Mouse (Mus musculus) heart, embryonic 13.5 days (tissue): ENCODE data around the gene Arl15. TPM values are rescaled to one million over a fixed set of nuclear protein-coding genes. Genes with fewer than 3 reads are reported as not detected.

Experiments
- ATAC-seq: fragments of 200-750 bp; cut with Nextera tagmentation; 2 replicates; pipeline ENCODE4 v1.8.0; 2017; ENCODE audit warnings: moderate TSS enrichment; ENCODE audit not compliant: insufficient number of reproducible peaks, low FRiP score, low TSS enrichment; ENCODE audit errors: extremely low read depth
- H3K27ac ChIP-seq: fragments of 300-500 bp; sonication (generic); replicated peaks from 2 replicates; pipeline ENCODE4 v1.5.1; 2015; ENCODE audit warnings: moderate library complexity, mild to moderate bottlenecking, inconsistent platforms
- H3K27me3 ChIP-seq: fragments of 300-500 bp; sonication (generic); replicated peaks from 2 replicates; pipeline ENCODE4 v1.6.1; 2015; ENCODE audit warnings: mild to moderate bottlenecking, inconsistent platforms
- H3K36me3 ChIP-seq: fragments of 300-500 bp; sonication (generic); 2 replicates; pipeline ENCODE4 v1.6.1; 2015; ENCODE audit warnings: mild to moderate bottlenecking, inconsistent platforms
- H3K4me1 ChIP-seq: fragments of 300-500 bp; sonication (generic); 2 replicates; pipeline ENCODE4 v1.6.1; 2015; ENCODE audit warnings: inconsistent platforms
- H3K4me2 ChIP-seq: fragments of 300-500 bp; sonication (generic); 2 replicates; pipeline ENCODE4 v1.6.1; 2015; ENCODE audit warnings: inconsistent platforms, mild to moderate bottlenecking, moderate library complexity
- H3K4me3 ChIP-seq: fragments of 300-500 bp; sonication (generic); 2 replicates; pipeline ENCODE4 v1.5.1; 2015; ENCODE audit warnings: moderate library complexity, mild to moderate bottlenecking, inconsistent platforms
- H3K9ac ChIP-seq: fragments of 300-500 bp; sonication (generic); 2 replicates; pipeline ENCODE4 v1.6.1; 2015; ENCODE audit warnings: inconsistent platforms, mild to moderate bottlenecking, moderate library complexity
- H3K9me3 ChIP-seq: fragments of 300-500 bp; sonication (generic); 2 replicates; pipeline ENCODE4 v1.6.1; 2016; ENCODE audit warnings: inconsistent platforms
- WGBS: fragments of 180-500 bp; shearing (Covaris S2); methylation state at CpG from one replicate; pipeline ENCODE4 v1.1.7; 2015; ENCODE audit warnings: mixed read lengths; 5-methylcytosine and 5-hydroxymethylcytosine counted together
- polyA plus RNA-seq: library from polyadenylated mRNA; unstranded; fragments of >200 nt; fragmentation: Nextera tagmentation; extraction: Ambion mirVana; gene quantifications from 2 replicates; pipeline ENCODE4 v1.2.1, GENCODE M21; 2015

Arl15 gene
- polyA plus RNA-seq, 1 experiment from 2014 or later = 6.1 TPM

DNA sequence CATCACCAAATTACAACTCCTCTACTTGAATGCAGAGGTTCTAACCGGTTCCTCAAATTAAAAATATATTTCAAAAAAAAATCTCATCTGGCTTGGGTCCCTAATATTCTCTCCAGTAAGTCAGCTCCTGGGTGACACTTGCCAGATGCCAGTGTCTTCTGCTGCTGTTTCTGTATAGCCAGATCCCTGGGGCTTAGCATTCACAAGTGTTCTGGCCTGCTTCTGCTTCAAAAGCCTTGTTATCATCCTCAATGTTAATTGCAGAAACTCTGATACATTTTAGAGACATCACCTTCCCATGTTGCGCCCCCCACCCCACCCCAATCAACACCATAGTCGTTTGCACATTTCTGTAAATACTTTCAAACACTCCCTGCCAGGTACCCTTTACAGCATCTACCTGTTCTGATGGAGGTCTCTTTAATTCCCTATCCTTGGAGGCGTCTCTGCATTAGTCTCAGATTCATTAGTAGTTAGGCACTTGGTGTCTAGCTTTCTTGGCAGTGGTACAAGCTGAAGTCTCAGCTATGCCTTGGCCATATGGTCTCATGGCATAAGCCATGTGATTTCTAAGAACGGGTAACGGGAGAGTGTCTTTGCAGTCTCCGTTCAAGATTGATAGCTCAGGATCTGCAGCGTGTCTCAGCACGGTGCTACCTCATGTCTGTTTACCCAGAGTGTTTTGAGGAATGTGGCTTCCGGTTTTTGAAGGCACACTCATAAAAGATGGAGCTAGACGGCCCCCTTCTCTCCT is 336.4 kb downstream of the Arl15 start:
- no peaks in the 10 kb centered on the region for H3K9me3 ChIP-seq
- H3K36me3 ChIP-seq = 0 out of 2 replicates have a peak, but pooled peaks cover 2% of the 10 kb centered on the region
- H3K4me1 ChIP-seq = peaks cover 17% of the 10 kb centered on the region
- no peak overlapping the region for H3K4me2 ChIP-seq
- WGBS = 63% methylated on average over 11 of the region's 11 CpGs
- no peak overlapping the region for H3K27ac ChIP-seq
- H3K9ac ChIP-seq = no peak overlapping the region
- no peak overlapping the region for H3K4me3 ChIP-seq
- ATAC-seq = no peak
- H3K27me3 ChIP-seq = no peaks in the 10 kb centered on the region

DNA sequence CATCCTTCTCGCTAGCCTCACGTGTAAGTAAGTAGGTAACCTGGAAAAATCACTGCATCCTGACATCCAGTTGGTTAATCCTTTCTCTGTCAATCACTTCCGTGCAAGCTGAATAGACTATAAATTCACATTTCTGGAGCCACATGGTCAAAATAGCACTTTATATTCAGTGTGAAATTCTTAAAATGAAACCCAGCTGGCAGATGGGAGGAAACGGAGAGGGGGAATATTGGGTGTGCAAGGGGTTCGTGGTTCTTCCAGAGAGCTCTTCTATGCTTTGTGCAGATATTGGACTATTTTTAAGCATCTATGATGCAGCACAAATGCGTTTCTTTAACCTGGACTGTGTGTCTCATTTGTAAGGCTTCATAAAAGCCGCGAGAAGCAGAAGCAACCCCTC is 344.6 kb downstream of the Arl15 start:
- Histone ChIP-seq H3K27ac (no peak overlapping the region), H3K27me3 (no peaks in the 10 kb centered on the region), H3K9me3 (no peaks in the 10 kb centered on the region), H3K9ac (no peak overlapping the region), H3K4me2 (no peak overlapping the region), H3K36me3 (no peaks in the 10 kb centered on the region), H3K4me1 (0 out of 2 replicates have a peak, but pooled peaks cover 5% of the 10 kb centered on the region), H3K4me3 (no peak overlapping the region)
- 81% methylated on average over 8 of the region's 8 CpGs for WGBS
- ATAC-seq = no peak

DNA sequence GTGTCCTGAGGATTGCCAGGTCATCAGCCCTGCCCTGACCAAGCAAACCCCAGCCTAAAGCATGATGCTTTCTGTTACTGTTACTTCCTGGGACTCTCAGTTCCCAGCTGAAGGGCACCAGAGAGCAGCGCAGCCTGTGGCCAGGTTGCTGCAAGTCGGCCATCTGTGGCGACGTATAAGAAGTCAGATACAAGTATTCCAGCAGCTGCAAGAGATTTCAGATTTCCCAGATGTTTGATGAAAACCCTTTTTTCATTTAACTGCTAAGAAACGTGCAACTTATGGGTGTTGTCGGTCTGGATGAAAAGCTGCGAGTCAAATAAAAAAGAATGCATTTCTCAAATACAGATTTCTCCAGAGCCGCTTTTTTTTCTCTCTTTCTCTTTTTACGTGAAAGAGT is 345.3 kb downstream of the Arl15 start:
- no peak for ATAC-seq
- Histone ChIP-seq H3K9me3 (no peaks in the 10 kb centered on the region), H3K4me3 (no peak overlapping the region), H3K27ac (no peak overlapping the region), H3K36me3 (no peaks in the 10 kb centered on the region), H3K9ac (no peak overlapping the region), H3K4me1 (peaks cover 11% of the 10 kb centered on the region; the same call in 1 of the 2 replicates), H3K4me2 (no peak overlapping the region), H3K27me3 (no peaks in the 10 kb centered on the region)
- WGBS = 76% methylated on average over 9 of the region's 9 CpGs

DNA sequence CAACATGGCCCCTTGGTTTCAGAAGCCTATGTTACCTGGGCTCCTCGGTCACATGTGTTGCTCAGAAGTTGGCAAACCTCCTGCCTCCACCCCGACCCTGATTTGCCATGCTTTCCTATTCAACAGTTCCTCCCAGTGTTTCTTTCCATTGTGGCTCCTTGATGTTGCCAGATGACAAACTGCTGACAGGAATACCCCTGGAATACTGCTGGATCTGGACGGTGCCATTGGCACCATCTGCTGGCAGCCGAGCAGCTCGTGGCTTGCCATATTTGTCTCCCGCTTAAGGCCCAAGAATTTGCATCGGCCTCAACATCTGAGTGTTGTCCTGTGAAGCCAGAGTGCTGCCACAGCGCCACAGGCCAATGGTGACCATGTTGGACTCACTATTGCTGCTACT is 348.5 kb downstream of the Arl15 start:
- 71% methylated on average over 8 of the region's 8 CpGs for WGBS
- Histone ChIP-seq H3K36me3 (no peaks in the 10 kb centered on the region), H3K9me3 (no peaks in the 10 kb centered on the region), H3K27ac (no peak overlapping the region), H3K4me3 (no peak overlapping the region), H3K9ac (no peak overlapping the region), H3K27me3 (no peaks in the 10 kb centered on the region), H3K4me2 (no peak overlapping the region), H3K4me1 (peaks cover 11% of the 10 kb centered on the region; the same call in 1 of the 2 replicates)
- ATAC-seq = no peak

DNA sequence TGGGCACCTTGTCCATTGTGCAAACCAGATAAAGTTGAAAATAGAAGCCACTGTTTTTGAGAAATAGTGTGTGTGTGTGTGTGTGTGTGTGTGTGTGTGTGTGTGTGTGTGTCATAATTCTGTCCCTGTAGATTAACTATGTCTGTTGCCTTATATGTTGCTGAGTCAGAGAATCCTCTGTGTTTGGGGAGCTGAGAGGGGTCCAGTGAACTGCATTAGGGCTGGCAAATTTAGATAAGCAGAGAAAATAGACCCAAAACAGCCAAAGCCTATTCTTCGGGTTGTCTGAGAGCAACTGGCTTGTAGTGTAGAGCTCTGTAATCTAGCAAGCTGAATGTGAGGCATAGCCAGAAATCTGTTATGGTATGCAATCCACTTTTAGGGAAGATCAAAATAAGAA is 348.9 kb downstream of the Arl15 start:
- no peaks in the 10 kb centered on the region for H3K27me3 ChIP-seq
- H3K4me1 ChIP-seq = peaks cover 11% of the 10 kb centered on the region; the same call in 1 of the 2 replicates
- no peak for ATAC-seq
- H3K27ac ChIP-seq = no peak overlapping the region
- no peaks in the 10 kb centered on the region for H3K9me3 ChIP-seq
- H3K9ac ChIP-seq = no peak overlapping the region
- 66% methylated on average over 1 of the region's 1 CpGs for WGBS
- no peak overlapping the region for H3K4me3 ChIP-seq
- H3K36me3 ChIP-seq = no peaks in the 10 kb centered on the region
- no peak overlapping the region for H3K4me2 ChIP-seq

DNA sequence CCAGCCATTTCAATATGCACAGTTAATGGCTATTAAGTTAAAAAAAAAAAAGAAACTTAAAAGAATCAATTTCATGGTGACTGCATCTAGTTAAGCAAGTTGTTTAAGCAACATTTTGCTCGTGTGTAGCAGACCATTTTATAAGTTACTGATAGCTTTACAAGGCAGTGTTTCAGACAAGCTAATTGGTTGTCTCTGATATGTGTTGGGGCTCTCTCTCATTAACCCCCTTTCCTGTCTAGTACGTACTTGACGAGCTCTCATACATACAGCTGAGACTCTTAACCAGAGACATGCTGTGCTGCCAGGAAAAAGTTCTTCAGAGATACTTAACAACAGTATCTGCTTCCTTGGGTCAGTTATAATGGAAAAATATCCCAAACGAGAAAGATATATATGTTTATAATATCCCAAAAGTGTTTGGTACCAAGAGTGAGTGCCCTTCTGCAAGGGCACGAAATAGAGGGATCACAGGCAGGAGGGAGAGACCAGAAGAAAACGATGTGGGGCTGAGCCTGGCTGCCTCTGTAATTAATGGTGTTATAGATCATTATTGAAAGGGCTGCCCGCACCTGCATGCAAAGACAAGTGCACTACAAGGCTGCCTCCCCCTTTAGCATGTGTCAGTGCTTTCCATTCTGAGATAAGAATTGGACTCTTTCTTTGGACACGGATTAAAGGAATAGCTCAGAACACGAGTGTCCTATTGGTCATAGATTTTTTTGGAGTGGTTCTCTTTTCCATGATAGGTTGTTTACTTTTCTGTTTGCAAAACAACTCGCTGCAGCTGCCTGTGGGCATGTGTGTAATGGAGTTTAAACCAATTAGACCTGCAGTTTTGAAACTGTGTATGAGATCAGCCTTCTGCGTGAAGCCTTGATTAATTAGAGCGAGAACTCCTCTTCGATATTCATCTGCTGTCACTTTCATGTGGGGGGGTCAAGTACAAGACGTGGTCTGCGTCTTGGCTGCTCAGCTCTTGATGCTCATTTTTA is 350.0 kb downstream of the Arl15 start:
- ATAC-seq = no peak
- no peak overlapping the region for H3K4me2 ChIP-seq
- H3K27ac ChIP-seq = no peak overlapping the region
- no peaks in the 10 kb centered on the region for H3K9me3 ChIP-seq
- peaks cover 13% of the 10 kb centered on the region; the same call in 1 of the 2 replicates for H3K4me1 ChIP-seq
- WGBS = 70% methylated on average over 15 of the region's 15 CpGs
- H3K4me3 ChIP-seq = no peak overlapping the region
- no peaks in the 10 kb centered on the region for H3K36me3 ChIP-seq
- no peak overlapping the region for H3K9ac ChIP-seq
- H3K27me3 ChIP-seq = no peaks in the 10 kb centered on the region

DNA sequence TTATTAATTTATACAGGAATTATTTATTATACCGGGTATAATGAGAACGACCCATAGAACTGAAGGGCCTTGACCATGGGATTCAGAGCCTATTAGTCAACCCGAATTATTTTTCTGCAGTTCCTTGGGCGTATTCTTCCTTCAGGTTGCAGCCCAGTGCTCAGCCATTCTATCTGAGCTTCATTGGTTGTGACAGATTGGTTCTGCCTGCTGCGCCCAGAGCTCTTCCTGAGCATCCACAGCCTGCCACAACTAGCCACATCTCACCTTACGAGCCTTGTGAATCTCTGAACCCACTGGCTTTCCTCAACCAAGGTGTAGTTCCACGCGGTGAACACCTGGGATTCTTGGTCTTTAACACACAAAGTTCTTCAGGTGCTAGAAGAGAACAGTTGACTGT is 350.9 kb downstream of the Arl15 start:
- H3K27ac ChIP-seq = no peak overlapping the region
- no peak overlapping the region for H3K4me3 ChIP-seq
- H3K4me2 ChIP-seq = no peak overlapping the region
- H3K9me3 ChIP-seq = no peaks in the 10 kb centered on the region
- H3K9ac ChIP-seq = no peak overlapping the region
- peaks cover 14% of the 10 kb centered on the region; the same call in 1 of the 2 replicates for H3K4me1 ChIP-seq
- no peaks in the 10 kb centered on the region for H3K36me3 ChIP-seq
- H3K27me3 ChIP-seq = no peaks in the 10 kb centered on the region
- ATAC-seq = no peak
- WGBS = 89% methylated on average over 8 of the region's 8 CpGs

DNA sequence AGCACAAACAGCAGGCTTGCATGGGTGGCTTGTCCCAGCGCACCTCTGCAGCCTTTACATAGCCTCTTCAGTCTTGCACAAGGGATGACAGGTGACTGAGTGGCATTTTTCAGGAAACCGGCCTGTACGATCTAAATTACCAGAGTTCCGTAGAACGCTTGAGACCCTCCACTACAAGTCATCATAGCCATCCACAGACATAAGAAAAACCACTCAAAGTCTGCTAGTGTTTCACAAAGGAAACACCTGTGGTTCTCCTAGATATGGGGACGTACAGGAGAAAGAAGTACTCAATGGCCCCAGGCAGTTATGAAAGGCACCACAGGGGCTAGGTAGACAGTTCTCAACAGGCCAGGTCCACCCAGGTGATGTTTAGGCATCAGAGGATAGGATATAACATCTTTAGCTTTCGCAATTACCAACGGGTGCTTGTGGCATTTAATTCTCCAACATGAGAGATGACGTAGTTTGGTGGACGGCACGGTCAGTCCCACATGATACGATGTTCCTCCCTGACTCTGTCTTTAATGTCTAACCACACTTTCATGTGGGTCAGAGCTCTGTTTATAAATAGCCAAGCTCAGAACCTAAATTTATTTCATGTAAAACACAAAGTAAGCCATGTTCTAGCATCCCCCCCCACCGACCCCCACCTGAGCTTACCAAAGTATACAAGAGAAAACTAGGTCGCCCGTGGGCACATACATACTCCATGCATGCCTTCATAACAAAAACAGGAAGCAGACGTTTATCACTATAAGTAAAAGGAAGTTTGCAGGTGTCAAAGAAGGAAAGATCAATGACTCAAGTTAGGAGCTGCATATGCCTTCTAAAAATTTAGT is 356.8 kb downstream of the Arl15 start:
- no peak overlapping the region for H3K27ac ChIP-seq
- no peak overlapping the region for H3K9ac ChIP-seq
- H3K27me3 ChIP-seq = no peaks in the 10 kb centered on the region
- H3K9me3 ChIP-seq = no peaks in the 10 kb centered on the region
- H3K4me3 ChIP-seq = no peak overlapping the region
- H3K4me2 ChIP-seq = no peak overlapping the region
- peaks cover 8% of the 10 kb centered on the region; the same call in 1 of the 2 replicates for H3K36me3 ChIP-seq
- 84% methylated on average over 16 of the region's 16 CpGs for WGBS
- no peak for ATAC-seq
- H3K4me1 ChIP-seq = 0 out of 2 replicates have a peak, but pooled peaks cover 2% of the 10 kb centered on the region

DNA sequence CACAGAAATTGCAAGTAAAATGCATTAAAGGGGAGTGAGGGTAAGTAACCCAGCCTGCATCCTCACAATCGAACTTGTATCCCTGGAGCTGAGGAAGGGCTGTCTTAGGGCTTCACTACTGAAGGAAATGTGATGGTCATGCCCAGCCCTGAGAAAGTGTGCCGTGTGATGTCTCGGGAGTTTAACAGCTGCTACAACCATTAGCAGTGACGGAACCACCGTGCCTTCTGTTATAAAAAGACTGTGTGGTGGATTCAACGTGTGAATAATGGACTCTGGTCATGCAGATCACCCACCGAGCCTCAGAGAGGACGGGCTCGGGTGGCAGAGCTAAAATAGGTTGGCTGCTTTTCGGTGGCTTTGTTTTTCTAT is 357.4 kb downstream of the Arl15 start:
- H3K4me3 ChIP-seq = no peak overlapping the region
- no peak overlapping the region for H3K4me2 ChIP-seq
- H3K9ac ChIP-seq = no peak overlapping the region
- H3K27ac ChIP-seq = no peak overlapping the region
- H3K36me3 ChIP-seq = peaks cover 8% of the 10 kb centered on the region; the same call in 1 of the 2 replicates
- H3K4me1 ChIP-seq = 0 out of 2 replicates have a peak, but pooled peaks cover 2% of the 10 kb centered on the region
- 78% methylated on average over 10 of the region's 10 CpGs for WGBS
- no peak for ATAC-seq
- H3K9me3 ChIP-seq = no peaks in the 10 kb centered on the region
- H3K27me3 ChIP-seq = no peaks in the 10 kb centered on the region

DNA sequence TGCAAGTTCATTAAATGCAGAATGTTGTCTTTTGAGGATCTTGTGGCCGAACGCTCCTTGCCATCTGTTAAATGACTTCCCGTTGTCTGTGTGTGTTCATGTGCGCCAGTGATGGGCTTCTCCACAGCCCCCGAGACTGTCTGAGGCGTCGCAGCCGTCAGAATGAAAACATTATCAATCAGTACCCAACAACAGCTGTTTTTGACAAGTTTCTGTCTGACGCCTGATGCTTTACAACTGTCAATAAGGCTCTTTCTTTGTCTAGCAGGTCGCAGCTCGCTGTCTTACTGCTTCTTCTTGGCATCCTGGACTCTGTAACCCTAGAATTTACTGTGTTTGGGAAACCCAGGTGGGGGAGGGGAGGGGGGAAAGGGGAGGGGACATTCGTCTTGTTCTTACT is 362.4 kb downstream of the Arl15 start:
- ATAC-seq = no peak
- H3K27me3 ChIP-seq = no peaks in the 10 kb centered on the region
- 60% methylated on average over 12 of the region's 12 CpGs for WGBS
- no peaks in the 10 kb centered on the region for H3K4me1 ChIP-seq
- H3K36me3 ChIP-seq = peaks cover 8% of the 10 kb centered on the region; the same call in 1 of the 2 replicates
- H3K9me3 ChIP-seq = no peaks in the 10 kb centered on the region
- H3K4me2 ChIP-seq = no peak overlapping the region
- no peak overlapping the region for H3K27ac ChIP-seq
- no peak overlapping the region for H3K4me3 ChIP-seq
- H3K9ac ChIP-seq = no peak overlapping the region
